Mouse (Mus musculus) embryonic fibroblast, embryonic 13.5 days (primary cell): ENCODE measurements around the gene Chmp5. TPM values are rescaled to one million over a fixed set of nuclear protein-coding genes. Genes with fewer than 3 reads are reported as not detected.
"Not testable (repeated sequence)": the region's sequence is repeated elsewhere in the genome, so short reads cannot be mapped to it uniquely, and the experiment has no call there.

Experiments used
- H3K27ac ChIP-seq: 2 replicates; pipeline ENCODE4 v1.5.1; 2012; ENCODE audit warnings: low read length, control low read depth, inconsistent platforms; ENCODE audit not compliant: insufficient read depth
- H3K4me1 ChIP-seq: 2 replicates; pipeline ENCODE4 v1.6.1; 2011; ENCODE audit warnings: low read length; ENCODE audit not compliant: control insufficient read depth, insufficient read depth
- H3K4me3 ChIP-seq: 2 replicates; pipeline ENCODE4 v1.5.1; 2011; ENCODE audit warnings: mild to moderate bottlenecking, control low read depth, low read length; ENCODE audit not compliant: insufficient read depth
- CTCF ChIP-seq: IDR thresholded peaks from 2 replicates; pipeline ENCODE4 v1.5.1; 2011; ENCODE audit warnings: mild to moderate bottlenecking, control low read depth, low read length, moderate library complexity, borderline replicate concordance; ENCODE audit not compliant: insufficient read depth
- POLR2A ChIP-seq: IDR thresholded peaks from 2 replicates; pipeline ENCODE4 v1.6.1; 2011; ENCODE audit warnings: low read depth, mild to moderate bottlenecking, control low read depth, low read length, moderate library complexity
- polyA plus RNA-seq: library from polyadenylated mRNA; stranded (reverse); fragments of >200 nt; gene quantifications from 2 replicates; pipeline ENCODE4 v1.2.4, GENCODE M21; 2011; ENCODE audit warnings: low read depth; ENCODE audit not compliant: missing spikeins, insufficient read length

Chmp5 gene
- polyA plus RNA-seq, 1 experiment: 118 TPM

DNA sequence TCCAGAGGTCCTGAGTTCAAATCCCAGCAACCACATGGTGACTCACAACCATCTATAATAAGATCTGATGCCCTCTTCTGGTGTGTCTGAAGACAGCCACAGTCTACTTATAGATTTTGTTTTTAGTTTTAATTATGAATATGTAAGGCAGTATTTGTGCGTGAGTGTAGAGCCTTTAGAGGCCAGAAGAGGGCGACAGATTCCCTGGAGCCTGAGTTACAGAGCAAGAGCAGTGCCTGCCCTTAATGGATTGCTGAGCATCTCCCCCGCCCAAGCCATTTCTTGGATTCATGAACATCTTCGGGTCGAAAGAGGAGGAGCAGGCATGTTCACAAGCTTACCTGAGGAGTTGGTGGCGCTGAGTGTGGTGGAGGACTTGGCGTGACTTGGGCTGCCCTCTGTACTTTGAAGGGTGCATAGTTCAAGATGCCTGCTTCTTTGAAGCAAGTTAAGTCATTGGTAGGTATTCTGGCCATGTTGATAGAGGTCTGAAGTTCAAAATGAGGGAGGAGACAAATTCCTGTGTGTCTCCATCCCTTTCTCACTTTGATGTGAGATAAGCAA is 31.5 kb upstream of the Chmp5 start:
- H3K4me1 ChIP-seq: no peaks in the 10 kb centered on the region
- TF ChIP-seq POLR2A (no peak), CTCF (no peak)
- no peak overlapping the region for H3K4me3 ChIP-seq
- no peak overlapping the region for H3K27ac ChIP-seq

DNA sequence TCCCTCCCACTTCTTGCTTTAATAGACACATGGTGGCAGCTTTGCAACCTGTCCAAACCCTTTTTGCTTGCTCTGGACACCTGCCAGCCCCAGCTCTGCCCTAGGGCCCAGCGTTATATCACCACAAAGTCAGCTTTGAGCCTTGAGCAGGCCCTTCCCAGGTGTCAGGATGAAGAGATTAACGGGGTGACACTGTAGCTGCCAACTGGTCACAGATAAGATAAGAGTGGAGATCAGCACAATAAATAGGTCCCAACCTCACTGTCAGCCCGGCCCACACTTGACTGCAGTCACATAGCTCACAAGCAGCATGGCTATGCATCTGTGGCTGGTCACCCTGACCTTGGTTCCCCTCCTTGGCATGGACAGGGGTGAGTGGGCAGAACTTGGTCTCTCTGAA is 28.4 kb upstream of the Chmp5 start, which contains the start of gene Spink4:
Spink4 (plus strand) TSS at position 268 of the 400 bp plus-strand sequence.
- TF ChIP-seq CTCF (no peak), POLR2A (no peak)
- Histone ChIP-seq H3K4me1 (no peaks in the 10 kb centered on the region), H3K4me3 (no peak within 1 kb of the TSS), H3K27ac (no peak within 1 kb of the TSS)

DNA sequence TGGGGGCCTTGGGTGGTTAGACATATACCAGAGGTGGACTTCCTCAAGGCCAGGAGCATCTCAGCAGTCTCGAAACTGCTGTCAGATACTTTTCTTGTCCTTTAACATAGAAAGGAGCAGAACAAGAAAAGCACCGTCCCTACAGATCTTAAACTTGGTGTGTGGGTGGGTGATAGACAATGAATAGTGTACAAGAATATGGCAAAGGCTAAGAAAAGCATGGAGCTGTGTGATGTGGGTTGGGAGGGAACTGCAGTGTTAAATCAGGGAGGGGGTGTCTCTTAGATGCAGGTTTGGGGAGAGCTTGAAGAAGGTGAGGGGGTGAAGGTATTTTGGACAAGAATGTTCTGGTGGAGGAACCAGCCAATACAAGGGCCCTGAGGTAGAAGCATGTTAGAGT is 27.6 kb upstream of the Chmp5 start:
- TF ChIP-seq POLR2A: no peak
- TF ChIP-seq CTCF: no peak
- no peak overlapping the region for H3K4me3 ChIP-seq
- no peaks in the 10 kb centered on the region for H3K4me1 ChIP-seq
- no peak overlapping the region for H3K27ac ChIP-seq

DNA sequence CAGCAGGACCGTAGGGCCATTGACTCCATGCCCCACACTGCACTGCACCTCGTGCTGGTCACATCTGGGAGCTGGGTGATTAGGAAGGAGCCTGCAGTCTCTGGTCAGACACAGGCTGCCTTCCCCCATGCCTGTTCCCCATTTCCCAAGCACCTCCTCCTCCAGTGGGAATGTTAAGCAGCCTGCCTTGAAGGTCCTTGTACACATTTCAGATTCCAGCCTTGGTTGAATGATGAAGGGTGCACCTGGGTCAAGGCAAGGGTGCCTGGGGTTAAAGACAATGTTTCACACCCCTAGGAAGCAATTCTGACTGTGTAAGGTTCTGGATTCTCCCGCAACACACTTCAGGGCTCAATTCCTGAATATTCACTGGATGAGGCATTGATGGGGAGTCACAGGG is 26.9 kb upstream of the Chmp5 start:
- no peak for TF ChIP-seq CTCF
- no peak for TF ChIP-seq POLR2A
- Histone ChIP-seq H3K4me1 (no peaks in the 10 kb centered on the region), H3K27ac (no peak overlapping the region), H3K4me3 (no peak overlapping the region)

- H3K4me1 ChIP-seq: no peaks in the 10 kb centered on the region
- TF ChIP-seq POLR2A (no peak), CTCF (no peak)
- H3K27ac ChIP-seq: no peak overlapping the region
- no peak overlapping the region for H3K4me3 ChIP-seq
These were observed 25.0 kb upstream of the Chmp5 start for GRCm38 (mm10) chr4:40923087-40923651.

DNA sequence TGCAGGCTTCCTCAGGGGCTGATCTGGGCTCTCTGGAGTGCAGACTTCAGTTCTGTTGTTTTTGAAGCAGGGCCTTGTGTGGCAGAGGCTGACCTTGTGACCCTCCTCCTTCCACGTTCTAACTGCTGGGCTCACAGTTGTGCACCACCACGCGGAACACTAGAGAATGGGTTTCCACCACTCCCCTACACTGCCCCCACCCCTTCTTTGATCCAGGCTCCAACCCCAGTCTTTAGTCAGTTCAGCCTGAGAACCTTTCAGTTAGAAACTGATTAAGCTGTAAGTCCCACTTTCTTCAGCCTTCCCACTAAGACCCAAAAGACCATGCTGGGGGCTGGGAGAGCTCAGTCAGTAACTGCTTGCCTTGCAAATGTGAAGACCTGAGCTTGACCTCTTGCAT is 22.6 kb upstream of the Chmp5 start:
- TF ChIP-seq POLR2A (no peak), CTCF (no peak)
- H3K4me3 ChIP-seq: no peak overlapping the region
- H3K4me1 ChIP-seq: no peaks in the 10 kb centered on the region
- H3K27ac ChIP-seq: no peak overlapping the region

DNA sequence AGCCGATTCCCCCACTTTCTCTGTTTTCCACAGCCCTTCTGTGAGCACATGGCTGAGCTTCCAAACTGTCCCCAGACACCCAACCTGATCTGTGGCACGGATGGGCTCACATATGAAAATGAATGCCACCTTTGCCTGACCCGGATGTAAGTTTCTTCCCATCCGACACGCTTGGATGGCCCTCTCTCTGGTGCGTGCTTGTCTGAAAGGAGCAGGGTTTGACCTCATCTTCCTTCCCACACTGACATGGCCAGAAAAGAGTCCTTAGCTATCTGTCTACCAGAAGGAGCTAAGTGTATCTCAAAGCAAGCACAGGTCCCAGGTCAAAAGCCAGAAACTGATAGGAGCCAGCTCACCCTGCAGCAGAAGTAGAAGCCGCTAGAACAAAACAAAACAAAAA is 19.2 kb upstream of the Chmp5 start:
- no peak overlapping the region for H3K4me3 ChIP-seq
- TF ChIP-seq POLR2A (no peak), CTCF (no peak)
- no peaks in the 10 kb centered on the region for H3K4me1 ChIP-seq
- no peak overlapping the region for H3K27ac ChIP-seq

GRCm38 (mm10) chr4:40933694-40934093 is 14.5 kb upstream of the Chmp5 start:
- Histone ChIP-seq H3K4me1 (no peaks in the 10 kb centered on the region), H3K27ac (no peak overlapping the region), H3K4me3 (no peak overlapping the region)
- TF ChIP-seq POLR2A (no peak), CTCF (no peak)

- not testable (repeated sequence) for H3K4me3 ChIP-seq, H3K27ac ChIP-seq, H3K4me1 ChIP-seq
These were observed 13.8 kb upstream of the Chmp5 start for GRCm38 (mm10) chr4:40934369-40934768.

DNA sequence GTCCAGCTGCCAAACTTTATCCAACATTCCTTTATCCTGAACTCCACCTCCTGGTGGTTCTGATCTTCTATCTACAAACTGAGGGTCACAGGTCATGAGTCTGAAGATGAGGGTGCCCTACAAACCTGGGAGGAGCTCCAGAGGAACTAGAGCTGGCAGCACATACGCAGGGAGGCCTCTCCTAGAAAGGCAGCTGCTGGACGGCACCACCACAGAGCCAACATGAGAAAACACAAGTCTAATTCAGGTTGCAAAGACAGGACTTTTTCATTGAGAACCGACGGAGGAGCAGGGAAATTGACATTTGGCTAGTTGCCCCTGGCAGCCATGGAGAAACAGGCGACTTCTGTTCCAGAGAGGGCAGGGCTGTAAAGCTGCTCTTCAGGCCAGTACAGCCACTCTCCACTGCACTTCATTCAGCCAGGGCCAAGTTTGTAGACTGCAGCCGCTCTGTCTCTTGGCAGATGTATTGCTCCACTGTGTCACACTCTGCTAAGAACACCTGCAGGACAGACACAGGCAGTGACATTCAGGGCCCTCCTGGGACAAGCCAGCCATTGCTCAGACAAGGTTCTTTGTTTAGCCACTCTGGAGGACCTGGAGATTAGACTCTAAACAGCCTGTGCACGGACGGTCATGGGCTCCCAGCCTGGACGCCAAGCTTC is 11.9 kb upstream of the Chmp5 start:
- Histone ChIP-seq H3K4me3 (no peak overlapping the region), H3K27ac (no peak overlapping the region), H3K4me1 (no peaks in the 10 kb centered on the region)
- TF ChIP-seq CTCF (no peak), POLR2A (no peak)
